In genomic region chr4:74230994-74231393, GRCm38 (mm10) we compare ENCODE assay signal across 8 mouse cellular contexts. TPM values are rescaled to one million over a fixed set of nuclear protein-coding genes. Genes with fewer than 3 reads are reported as not detected.
DNase-seq lines count a peak whose midpoint lies in the region; ATAC-seq lines count a peak whose summit lies in the region.

No protein-coding gene starts in this region.

- no peak overlapping the region for H3K9ac ChIP-seq in kidney, embryonic 16.5 days (replicated peaks; ENCODE audit: low read length)
- no peak overlapping the region for H3K9ac ChIP-seq in hindbrain, embryonic 15.5 days

- H3K36me3 ChIP-seq in kidney, embryonic 16.5 days (ENCODE audit: insufficient read depth, low read length): no peaks in the 10 kb centered on the region
- no peaks in the 10 kb centered on the region for H3K36me3 ChIP-seq in hindbrain, embryonic 15.5 days

- no peak overlapping the region for H3K27ac ChIP-seq in kidney, embryonic 16.5 days (ENCODE audit: low read length)
- H3K27ac ChIP-seq in hindbrain, embryonic 15.5 days (replicated peaks): no peak overlapping the region

- no peak overlapping the region for H3K4me3 ChIP-seq in kidney, embryonic 16.5 days (ENCODE audit: low read length)
- H3K4me3 ChIP-seq in hindbrain, embryonic 15.5 days: no peak overlapping the region

- DNase-seq in kidney, adult 18-20 months: no peak
- DNase-seq in NIH3T3 (ENCODE audit: low read depth) (peak; percentile 24), MN1 (ENCODE audit: low spot score) (no peak)
- DNase-seq in natural killer cell, adult 2 months (ENCODE audit: low spot score in 2 of 2): no peak

- 83% methylated on average over 4 of the region's 4 CpGs for WGBS in kidney, embryonic 16.5 days
- WGBS in hindbrain, embryonic 15.5 days: 84% methylated on average over 4 of the region's 4 CpGs

- no peaks in the 10 kb centered on the region for H3K27me3 ChIP-seq in kidney, embryonic 16.5 days (ENCODE audit: insufficient read depth, low read length)
- no peaks in the 10 kb centered on the region for H3K27me3 ChIP-seq in hindbrain, embryonic 15.5 days

- no peaks in the 10 kb centered on the region for H3K4me1 ChIP-seq in kidney, embryonic 16.5 days (ENCODE audit: insufficient read depth, low read length)
- no peaks in the 10 kb centered on the region for H3K4me1 ChIP-seq in hindbrain, embryonic 15.5 days (replicated peaks)

- peak; percentile 12; the same call in 1 of the 2 replicates for ATAC-seq in kidney, embryonic 16.5 days (ENCODE audit: low FRiP score, low TSS enrichment)
- ATAC-seq in hindbrain, embryonic 15.5 days (ENCODE audit: low FRiP score, low read depth): 0 out of 2 replicates have a peak, but pooled peaks have one; percentile 5
- peak; percentile 83 for ATAC-seq in megakaryocyte-erythroid progenitor cell, adult 5-6 weeks (replicated peaks; ENCODE audit: low FRiP score, low TSS enrichment, poor library complexity, severe bottlenecking)
- no peak for ATAC-seq in monocyte, adult 5-6 weeks (replicated peaks; ENCODE audit: insufficient number of reproducible peaks, low FRiP score, low TSS enrichment, poor library complexity, severe bottlenecking)

- no peaks in the 10 kb centered on the region for H3K9me3 ChIP-seq in kidney, embryonic 16.5 days (ENCODE audit: low read length)
- H3K9me3 ChIP-seq in hindbrain, embryonic 15.5 days: no peaks in the 10 kb centered on the region

- no peak overlapping the region for H3K4me2 ChIP-seq in kidney, embryonic 16.5 days (replicated peaks; ENCODE audit: low read depth, low read length)
- no peak overlapping the region for H3K4me2 ChIP-seq in hindbrain, embryonic 15.5 days

RNA-seq across cellular contexts. Expression of gene Kdm4c, which starts 11.3 kb away (rescaled TPM):
- polyA plus RNA-seq in kidney, embryonic 16.5 days (2015; fragmentation: Nextera tagmentation; extraction: Ambion mirVana): 13.5 and 14.8 TPM in 2 replicates
- 14.8 and 15.4 TPM in 2 replicates for polyA plus RNA-seq in hindbrain, embryonic 15.5 days (2015; fragmentation: Nextera tagmentation; extraction: Ambion mirVana)
- 16.8 and 21.4 TPM in 2 replicates for total RNA-seq in megakaryocyte-erythroid progenitor cell, adult 5-6 weeks (2014; fragmentation: Nextera tagmentation)
- 20.2 and 27.0 TPM in 2 replicates for total RNA-seq in megakaryocyte-erythroid progenitor cell, adult 5-6 weeks (2017)
- total RNA-seq in monocyte, adult 5-6 weeks (2017): 34.8 to 55.5 TPM (median 35.1 TPM) in 3 replicates
